ENCODE assay signal across 8 mouse cellular contexts in genomic region chr6:108530781-108531323, GRCm38 (mm10).
DNase-seq lines count a peak whose midpoint lies in the region; ATAC-seq and TF ChIP-seq lines count a peak whose summit lies in the region.

No protein-coding gene starts in this region.

- no peaks in the 10 kb centered on the region for H3K27me3 ChIP-seq in intestine, embryonic 15.5 days (replicated peaks)
- H3K27me3 ChIP-seq in midbrain, embryonic 15.5 days (replicated peaks): no peaks in the 10 kb centered on the region

- DNase-seq in gastrocnemius, adult 2 months: peak; percentile 38
- no peak for DNase-seq in gastrocnemius, postnatal 10 days
- DNase-seq in R1 (ENCODE audit: low read depth, low spot score): peak; percentile 79
- DNase-seq in cerebellum, postnatal 4 days (ENCODE audit: low spot score in 2 of 2): no peak
- no peak for DNase-seq in urinary bladder, adult 2 months (ENCODE audit: low spot score)
- DNase-seq in adrenal gland, postnatal 36 days: no peak

- no peaks in the 10 kb centered on the region for H3K9me3 ChIP-seq in intestine, embryonic 15.5 days
- H3K9me3 ChIP-seq in midbrain, embryonic 15.5 days: no peaks in the 10 kb centered on the region

- H3K27ac ChIP-seq in gastrocnemius, adult 2 months: peak overlapping the region; percentile 94
- H3K27ac ChIP-seq in intestine, embryonic 15.5 days: peak overlapping the region; percentile 86
- H3K27ac ChIP-seq in midbrain, embryonic 15.5 days: no peak overlapping the region

- no peak overlapping the region for H3K4me2 ChIP-seq in intestine, embryonic 15.5 days (replicated peaks)
- H3K4me2 ChIP-seq in midbrain, embryonic 15.5 days: no peak overlapping the region

- no peak overlapping the region for H3K9ac ChIP-seq in intestine, embryonic 15.5 days
- no peak overlapping the region for H3K9ac ChIP-seq in midbrain, embryonic 15.5 days

- no peak for ATAC-seq in intestine, embryonic 15.5 days
- ATAC-seq in midbrain, embryonic 15.5 days (replicated peaks): peak; percentile 62

- no peak for TF ChIP-seq CTCF in gastrocnemius, adult 2 months (IDR thresholded peaks at IDR 0.05)

- H3K4me1 ChIP-seq in intestine, embryonic 15.5 days (replicated peaks): peaks cover 36% of the 10 kb centered on the region
- H3K4me1 ChIP-seq in midbrain, embryonic 15.5 days: peaks cover 10% of the 10 kb centered on the region

- H3K4me3 ChIP-seq in gastrocnemius, adult 2 months: peak overlapping the region; percentile 67
- H3K4me3 ChIP-seq in intestine, embryonic 15.5 days (replicated peaks): no peak overlapping the region
- H3K4me3 ChIP-seq in midbrain, embryonic 15.5 days: no peak overlapping the region

- H3K36me3 ChIP-seq in intestine, embryonic 15.5 days: no peaks in the 10 kb centered on the region
- no peaks in the 10 kb centered on the region for H3K36me3 ChIP-seq in midbrain, embryonic 15.5 days (replicated peaks)

- 32% methylated on average over 6 of the region's 6 CpGs for WGBS in intestine, embryonic 15.5 days
- WGBS in midbrain, embryonic 15.5 days: 21% methylated on average over 6 of the region's 6 CpGs

- intact Hi-C loops in gastrocnemius, adult 2 months (cut with DNase I): loop anchor here (2.0 kb wide), 1 partner anchor 74 kb away; no protein-coding TSS in a partner anchor

Comparison
In these comparisons a context has a peak if more than half of its experiments do, and no peak if none do; other contexts are left out.
1. DNase-seq: peak in gastrocnemius, adult 2 months (single experiment) and R1 (single experiment); none in gastrocnemius, postnatal 10 days (single experiment), cerebellum, postnatal 4 days (0 of 2), urinary bladder, adult 2 months (single experiment) and adrenal gland, postnatal 36 days (0 of 2).